Mouse (Mus musculus) Muller cell, postnatal 12 days (primary cell): ENCODE measurements around the gene Gm10147.
"Not testable (repeated sequence)": the region's sequence is repeated elsewhere in the genome, so short reads cannot be mapped to it uniquely, and the experiment has no call there.

Source experiments
- DNase-seq: peaks from one replicate; pipeline ENCODE4 v3.0.0-alpha.2; 2015; ENCODE audit errors: inconsistent ontology term

Gene Gm10147

DNA sequence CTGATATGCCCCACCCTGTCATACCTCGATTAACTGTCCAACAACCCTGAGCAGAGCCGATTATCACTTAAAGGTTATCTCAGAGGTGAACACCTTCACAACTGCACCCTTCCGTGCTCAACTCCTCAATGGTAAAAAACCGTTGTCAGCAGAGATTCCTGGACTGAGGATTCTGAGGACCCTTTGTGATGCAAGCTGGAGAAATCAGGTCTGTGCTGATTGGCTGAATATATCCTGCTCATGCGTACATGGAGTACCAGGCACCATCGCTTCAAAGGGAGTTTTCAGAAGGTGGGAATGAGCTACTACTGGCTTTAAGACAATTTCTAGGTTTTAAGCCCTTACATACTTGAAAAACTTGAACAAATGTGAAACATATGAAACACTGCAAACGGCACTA, at the start of gene Gm10147:
Gm10147 (minus strand) TSS at position 101 of the 400 bp plus-strand sequence.
- not testable (repeated sequence) for DNase-seq
